9 mouse cellular contexts compared by ENCODE assay signal in the genomic region with DNA sequence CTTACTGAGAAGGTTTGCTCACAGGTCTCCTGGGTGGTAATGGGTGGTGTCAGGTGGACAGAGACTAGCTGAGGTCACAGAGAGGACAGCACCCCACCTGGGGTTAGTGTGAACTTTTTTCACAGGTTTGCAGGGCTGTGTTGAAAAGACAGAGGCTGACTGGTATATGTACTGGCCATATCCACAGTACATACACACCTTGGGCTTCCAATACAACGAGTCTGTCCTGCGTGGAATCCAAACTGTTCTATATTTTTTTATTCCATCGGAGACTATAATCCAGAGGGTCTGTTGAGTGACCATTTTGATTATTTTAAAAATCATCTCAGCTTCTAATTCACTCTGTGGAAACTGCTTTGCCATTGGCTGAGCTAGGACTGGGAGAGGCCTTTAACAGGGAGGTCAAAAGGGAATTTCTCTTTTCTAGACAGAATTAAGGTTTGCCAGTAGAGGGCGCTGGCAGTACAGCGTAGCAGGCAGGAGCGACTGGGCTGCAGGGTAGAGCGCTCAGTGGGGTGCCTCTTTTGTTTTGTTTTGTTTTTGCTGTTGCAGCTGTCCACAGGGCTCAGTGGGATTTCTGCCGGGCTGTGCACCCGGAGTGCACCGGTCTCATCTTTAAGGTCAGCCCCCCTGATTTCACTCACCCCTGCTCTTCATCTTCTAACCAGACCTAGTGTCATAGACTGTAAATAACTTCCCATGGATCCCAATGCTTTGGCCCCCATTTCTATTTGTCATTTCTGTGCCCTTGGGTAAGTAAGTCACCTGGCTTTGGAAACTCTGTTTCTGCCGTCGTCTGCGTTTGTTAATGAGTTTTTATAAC. TPM values are rescaled to one million over a fixed set of nuclear protein-coding genes. Genes with fewer than 3 reads are reported as not detected.
DNase-seq lines count a peak whose midpoint lies in the region; ATAC-seq and TF ChIP-seq lines count a peak whose summit lies in the region.
"Had no signal": no experiment of that assay in that cellular context is flagged by ENCODE, and none has a peak within 500 bp of the region (broad histone marks: within the 10 kb centered on the region; RNA-seq: fewer than 3 reads in every experiment).

No protein-coding gene starts in this region.

- peak overlapping the region; percentile 35; the same call in 1 of the 2 replicates for H3K4me2 ChIP-seq in kidney, embryonic 14.5 days (replicated peaks; ENCODE audit: low read depth, low read length)
- H3K4me2 ChIP-seq in myocyte (ENCODE audit: low read depth) = peak overlapping the region; percentile 62
- H3K4me2 ChIP-seq in stomach, embryonic 15.5 days = peak overlapping the region; percentile 42

- no peak overlapping the region for H3K27ac ChIP-seq in heart, adult 2 months
- no peak overlapping the region for H3K27ac ChIP-seq in heart, embryonic 10.5 days
- no peak overlapping the region for H3K27ac ChIP-seq in kidney, embryonic 14.5 days (ENCODE audit: low read depth, low read length)
- H3K27ac ChIP-seq in liver, adult 2 months (replicated peaks; ENCODE audit: insufficient read depth, low read depth, low read length) = no peak overlapping the region
- no peak overlapping the region for H3K27ac ChIP-seq in stomach, embryonic 15.5 days

- DNase-seq in heart, adult 2 months = peak; percentile 15 to 37
- no peak for DNase-seq in heart, postnatal 25 days (ENCODE audit: low spot score)
- DNase-seq in embryo, embryonic 10.5 days (ENCODE audit: low spot score) = peak; percentile 89
- peak; percentile 79 for DNase-seq in heart, embryonic 10.5 days (ENCODE audit: low spot score)
- DNase-seq in liver, adult 2 months (ENCODE audit: extremely low read depth, low read depth, low spot score) = peak; percentile 62

- ATAC-seq in kidney, embryonic 14.5 days (ENCODE audit: low FRiP score, low TSS enrichment) = peak; percentile 60; the same call in 1 of the 2 replicates
- ATAC-seq in stomach, embryonic 15.5 days (ENCODE audit: insufficient read depth, low FRiP score, low read depth) = no peak; the same call in 1 of the 2 replicates

- TF ChIP-seq EP300 in heart, adult 2 months (IDR thresholded peaks at IDR 0.05; ENCODE audit: insufficient read depth, low read depth, low read length) = no peak

- H3K4me1 ChIP-seq in heart, adult 2 months (ENCODE audit: control insufficient read depth, insufficient read depth, low read length) = no peaks in the 10 kb centered on the region
- peaks cover 11% of the 10 kb centered on the region; the same call in 1 of the 2 replicates for H3K4me1 ChIP-seq in heart, embryonic 10.5 days
- no peaks in the 10 kb centered on the region for H3K4me1 ChIP-seq in kidney, embryonic 14.5 days (ENCODE audit: control insufficient read depth, insufficient read depth, low read length)
- H3K4me1 ChIP-seq in liver, adult 2 months (ENCODE audit: control insufficient read depth, insufficient read depth, low read length) = no peaks in the 10 kb centered on the region; the same call in 1 of the 2 replicates
- no peaks in the 10 kb centered on the region for H3K4me1 ChIP-seq in stomach, embryonic 15.5 days

- peak overlapping the region; percentile 46; the same call in 1 of the 2 replicates for H3K9ac ChIP-seq in heart, adult 2 months (ENCODE audit: low read depth, low read length)
- H3K9ac ChIP-seq in kidney, embryonic 14.5 days (ENCODE audit: low read depth, low read length) = no peak overlapping the region
- peak overlapping the region; percentile 25; the same call in 1 of the 2 replicates for H3K9ac ChIP-seq in liver, adult 2 months (ENCODE audit: low read depth, low read length)
- H3K9ac ChIP-seq in stomach, embryonic 15.5 days = no peak overlapping the region

- 29% methylated on average over 13 of the region's 13 CpGs for WGBS in heart, adult 2 months
- WGBS in heart, embryonic 10.5 days = 23% methylated on average over 13 of the region's 13 CpGs
- 23% methylated on average over 13 of the region's 13 CpGs for WGBS in kidney, embryonic 14.5 days
- WGBS in liver, adult 2 months = 24% methylated on average over 13 of the region's 13 CpGs
- 24% methylated on average over 13 of the region's 13 CpGs for WGBS in stomach, embryonic 15.5 days

- H3K4me3 ChIP-seq in heart, adult 2 months = no peak overlapping the region
- H3K4me3 ChIP-seq in heart, embryonic 10.5 days = peak overlapping the region; percentile 43
- H3K4me3 ChIP-seq in kidney, embryonic 14.5 days (ENCODE audit: low read length) = 0 out of 2 replicates have a peak overlapping the region, but pooled peaks have one; percentile 7
- H3K4me3 ChIP-seq in liver, adult 2 months (ENCODE audit: insufficient read depth, low read depth, low read length) = peak overlapping the region; percentile 24
- no peak overlapping the region for H3K4me3 ChIP-seq in myocyte
- H3K4me3 ChIP-seq in stomach, embryonic 15.5 days (replicated peaks) = no peak overlapping the region; the same call in 1 of the 2 replicates

- H3K79me2 ChIP-seq in heart, adult 2 months (replicated peaks; ENCODE audit: control insufficient read depth, insufficient read depth, low read length) = no peaks in the 10 kb centered on the region
- no peaks in the 10 kb centered on the region for H3K79me2 ChIP-seq in liver, adult 2 months (ENCODE audit: control insufficient read depth, insufficient read depth, low read length)
- H3K79me2 ChIP-seq in myocyte (ENCODE audit: control insufficient read depth, insufficient read depth) = no peaks in the 10 kb centered on the region

- TF ChIP-seq CTCF in heart, adult 2 months (IDR thresholded peaks at IDR 0.05) = peak; percentile 79
- TF ChIP-seq CTCF in liver, adult 2 months (IDR thresholded peaks at IDR 0.05; ENCODE audit: low read depth, low read length) = peak; percentile 85

- intact Hi-C loops in heart, adult 2 months (cut with DNase I) = loop anchor here (10.0 kb wide), 1 partner anchor 197 kb away; a partner anchor contains a TSS
- intact Hi-C loops in heart, postnatal 25 days (cut with DNase I) = no loop called here

- no peaks in the 10 kb centered on the region for H3K36me3 ChIP-seq in heart, adult 2 months (ENCODE audit: control insufficient read depth, insufficient read depth, low read length)
- H3K36me3 ChIP-seq in heart, embryonic 10.5 days = no peaks in the 10 kb centered on the region
- no peaks in the 10 kb centered on the region for H3K36me3 ChIP-seq in kidney, embryonic 14.5 days (ENCODE audit: control insufficient read depth, insufficient read depth, low read length)
- H3K36me3 ChIP-seq in liver, adult 2 months (ENCODE audit: control insufficient read depth, insufficient read depth, low read length) = no peaks in the 10 kb centered on the region; the same call in 1 of the 2 replicates
- H3K36me3 ChIP-seq in myocyte (ENCODE audit: control insufficient read depth, insufficient read depth) = no peaks in the 10 kb centered on the region
- H3K36me3 ChIP-seq in stomach, embryonic 15.5 days = no peaks in the 10 kb centered on the region
- H3K36me3 ChIP-seq: G1E had no signal

- no peaks in the 10 kb centered on the region for H3K9me3 ChIP-seq in heart, embryonic 10.5 days
- H3K9me3 ChIP-seq in kidney, embryonic 14.5 days (ENCODE audit: control insufficient read depth, low read length) = no peaks in the 10 kb centered on the region
- no peaks in the 10 kb centered on the region for H3K9me3 ChIP-seq in stomach, embryonic 15.5 days

- H3K27me3 ChIP-seq in heart, adult 2 months (ENCODE audit: control insufficient read depth, insufficient read depth, low read length) = no peaks in the 10 kb centered on the region
- H3K27me3 ChIP-seq in heart, embryonic 10.5 days (ENCODE audit: insufficient read depth, poor library complexity, severe bottlenecking) = peaks cover 14% of the 10 kb centered on the region; the same call in 1 of the 2 replicates
- no peaks in the 10 kb centered on the region for H3K27me3 ChIP-seq in kidney, embryonic 14.5 days (ENCODE audit: control insufficient read depth, insufficient read depth, low read length)
- no peaks in the 10 kb centered on the region for H3K27me3 ChIP-seq in liver, adult 2 months (ENCODE audit: control insufficient read depth, insufficient read depth, low read length)
- no peaks in the 10 kb centered on the region for H3K27me3 ChIP-seq in myocyte (ENCODE audit: control insufficient read depth, insufficient read depth, insufficient read length)
- H3K27me3 ChIP-seq in stomach, embryonic 15.5 days (replicated peaks) = no peaks in the 10 kb centered on the region

- H3ac ChIP-seq in myocyte (ENCODE audit: control insufficient read depth, insufficient read length) = no peak overlapping the region

- no peak for TF ChIP-seq POLR2A in heart, adult 2 months (IDR thresholded peaks at IDR 0.05; ENCODE audit: insufficient read depth, low read depth, low read length)
- TF ChIP-seq POLR2A in liver, adult 2 months (IDR thresholded peaks at IDR 0.05; ENCODE audit: extremely low read depth, insufficient read depth, low read length) = no peak
- TF ChIP-seq POLR2A in myocyte (IDR thresholded peaks at IDR 0.05; ENCODE audit: insufficient read length, low read depth) = no peak

TF ChIP-seq in myocyte, 11 proteins besides CTCF, POLR2A, EP300 and RAD21 (continues in another document):
- TF ChIP-seq TCF3 (IDR thresholded peaks at IDR 0.05; ENCODE audit: insufficient read length, low read depth) = no peak
- TF ChIP-seq USF1 (IDR thresholded peaks at IDR 0.05; ENCODE audit: low read depth) = no peak
- TF ChIP-seq CEBPB (IDR thresholded peaks at IDR 0.05; ENCODE audit: insufficient read depth, poor library complexity, severe bottlenecking) = no peak
- peak; percentile 40 to 71 (median 53) for TF ChIP-seq MYOG (IDR thresholded peaks at IDR 0.05; ENCODE audit: control insufficient read depth in 1 of 3, insufficient read depth in 1 of 3, insufficient read length in 2 of 3, low read depth in 2 of 3)
- TF ChIP-seq POLR2AphosphoS2 (IDR thresholded peaks at IDR 0.05; ENCODE audit: insufficient read length, low read depth) = no peak
- no peak for TF ChIP-seq SRF (IDR thresholded peaks at IDR 0.05; ENCODE audit: control insufficient read depth, insufficient read length, low read depth)
- peak; percentile 13 for TF ChIP-seq TCF12 (IDR thresholded peaks at IDR 0.05; ENCODE audit: insufficient read depth, poor library complexity, severe bottlenecking)
- no peak for TF ChIP-seq REST (IDR thresholded peaks at IDR 0.05; ENCODE audit: insufficient read depth, insufficient read length)
- no peak for TF ChIP-seq MAX (IDR thresholded peaks at IDR 0.05; ENCODE audit: low read depth)
- peak; percentile 68 to 78 (median 71) for TF ChIP-seq MYOD1 (IDR thresholded peaks at IDR 0.05; ENCODE audit: control insufficient read depth in 1 of 3, insufficient read length in 2 of 3, low read depth in 2 of 3)

RNA-seq across cellular contexts. Expression of a gene that starts 35.9 kb away (rescaled TPM):
- under 1 TPM; 0.23 to 0.29 TPM for total RNA-seq in heart, adult 2 months (2021)
- polyA plus RNA-seq in heart, adult 2 months (2012; rRNA removed) = 0.29 and 0.53 TPM in 2 replicates
- total RNA-seq in heart, postnatal 25 days (2021) = under 1 TPM; 0.08 to 0.20 TPM
- 0.71 and 4.0 TPM in 2 replicates for polyA plus RNA-seq in heart, embryonic 10.5 days (2016; fragmentation: Nextera tagmentation; extraction: Ambion mirVana)
- 1.8 and 3.8 TPM in 2 replicates for polyA plus RNA-seq in kidney, embryonic 14.5 days (2014; fragmentation: Nextera tagmentation; extraction: Ambion mirVana)
- total RNA-seq in liver, adult 2 months (2014; rRNA removed) = 73.5 and 85.8 TPM in 2 replicates
- 14.7 and 24.0 TPM in 2 replicates for polyA plus RNA-seq in liver, adult 2 months (2012; rRNA removed)
- polyA plus RNA-seq in myocyte (2012; fragmentation: generic; extraction: Trizol) = 0.17 TPM
- 3.3 and 5.0 TPM in 2 replicates for polyA plus RNA-seq in stomach, embryonic 15.5 days (2015; fragmentation: Nextera tagmentation; extraction: Ambion mirVana)
- polyA plus RNA-seq: G1E had no signal

Comparison
In these comparisons a context has a peak if more than half of its experiments do, and no peak if none do; other contexts are left out.
1. H3K4me3 ChIP-seq: peak in heart, embryonic 10.5 days (single experiment), kidney, embryonic 14.5 days (single experiment) and liver, adult 2 months (single experiment); none in heart, adult 2 months (single experiment), myocyte (single experiment) and stomach, embryonic 15.5 days (single experiment).
2. H3K9ac ChIP-seq: peak in heart, adult 2 months (single experiment) and liver, adult 2 months (single experiment); none in kidney, embryonic 14.5 days (single experiment) and stomach, embryonic 15.5 days (single experiment).
3. Peak in every context shown above with its lines, with median percentiles within 50 percentile points of each other: H3K4me2 ChIP-seq.